Mouse (Mus musculus): ENCODE measurements around the gene Cd47.

GRCm38 (mm10) chr16:49915532-49916476 lies 115.5 kb downstream of the Cd47 start:
- TF ChIP-seq CTCF (IDR thresholded peaks at IDR 0.05; ENCODE audit: low read depth) (no peak), EP300 (optimal IDR thresholded peaks at IDR 0.05) (no peak)

Measured in stomach, postnatal 0 days (tissue).